Mouse (Mus musculus) c-Kit-negative CD71-positive TER-119-positive erythroid progenitor cells, embryonic 14.5 days (primary cell): ENCODE results near the gene Zfp69.

ENCODE experiments used
- DNase-seq: peaks from one replicate; pipeline ENCODE4 v3.0.0-alpha.2; 2013; ENCODE audit warnings: low read depth, low spot score

The Zfp69 gene

DNA sequence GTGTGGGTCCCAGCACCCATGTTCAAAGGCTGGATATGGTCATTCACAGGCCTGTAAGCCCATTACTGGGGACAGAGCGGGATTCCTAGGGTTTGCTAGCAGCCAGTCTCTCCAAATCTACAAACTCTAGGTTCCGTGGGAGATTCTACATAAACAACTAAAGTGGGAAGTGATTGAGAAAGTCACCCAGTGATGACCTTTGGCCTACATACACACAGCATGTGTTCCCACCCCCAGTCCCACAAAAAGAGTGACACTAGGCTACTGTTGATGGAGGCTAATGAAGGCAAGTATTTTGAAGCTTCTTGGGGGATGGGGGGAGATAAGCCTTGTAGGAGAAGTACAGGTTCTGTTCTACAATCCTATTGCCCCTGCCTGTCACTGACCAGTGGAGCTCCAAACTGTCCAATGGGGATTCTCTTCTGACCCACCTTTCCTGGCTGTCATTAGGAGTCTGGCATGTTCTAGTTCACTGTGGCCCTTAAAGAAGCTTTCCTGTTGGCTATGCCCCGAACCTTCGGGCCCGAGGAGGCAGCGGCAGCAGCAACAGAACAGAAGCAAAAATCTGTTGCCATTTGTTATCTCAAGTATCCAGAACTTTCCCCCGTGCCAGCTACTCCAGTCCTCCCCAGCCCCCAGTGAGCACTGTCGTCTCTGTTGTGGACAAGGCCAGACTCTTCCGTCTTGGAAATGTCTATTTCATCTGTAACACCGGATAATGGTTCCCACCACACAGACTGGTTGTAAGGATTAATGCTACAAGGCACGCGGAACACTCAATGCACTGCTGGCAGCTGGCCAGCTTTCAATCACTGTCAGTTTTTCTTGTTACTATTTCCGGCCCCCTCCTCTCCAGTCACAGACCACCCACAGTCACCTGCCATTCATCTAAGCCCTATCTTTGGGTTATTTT, 66.0 kb downstream of the Zfp69 start:
- no peak for DNase-seq

DNA sequence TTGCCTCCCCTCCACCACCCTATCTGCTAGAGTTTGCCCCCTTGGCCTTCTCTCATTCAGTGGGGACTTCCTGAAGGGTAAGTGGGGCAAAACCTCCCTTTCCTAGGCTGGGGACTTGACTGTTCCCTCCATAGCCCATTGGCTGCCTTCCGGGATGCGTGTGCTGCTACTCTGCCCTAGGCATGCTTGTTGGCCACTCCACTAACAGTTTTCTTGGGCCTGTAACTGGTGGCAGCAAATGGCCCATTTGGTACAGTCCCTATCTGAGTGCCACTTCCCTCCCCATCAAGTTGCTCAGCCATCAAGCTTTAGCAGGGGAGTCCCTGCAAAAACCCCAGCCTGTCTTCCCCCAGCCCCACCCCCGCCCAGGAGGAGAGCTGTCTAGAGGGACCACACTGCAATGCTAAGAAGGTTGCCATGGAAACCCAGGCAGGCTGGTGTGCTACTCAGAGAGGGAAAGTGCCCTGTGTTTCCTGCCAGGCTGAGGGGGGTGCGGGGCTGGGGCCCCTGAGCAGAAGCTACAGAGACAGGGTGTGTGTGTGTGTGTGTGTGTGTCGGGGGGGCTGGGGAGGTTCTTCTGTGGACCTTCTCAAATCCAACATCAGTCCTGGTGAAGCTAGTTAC, 69.4 kb downstream of the Zfp69 start:
- DNase-seq, result no peak

DNA sequence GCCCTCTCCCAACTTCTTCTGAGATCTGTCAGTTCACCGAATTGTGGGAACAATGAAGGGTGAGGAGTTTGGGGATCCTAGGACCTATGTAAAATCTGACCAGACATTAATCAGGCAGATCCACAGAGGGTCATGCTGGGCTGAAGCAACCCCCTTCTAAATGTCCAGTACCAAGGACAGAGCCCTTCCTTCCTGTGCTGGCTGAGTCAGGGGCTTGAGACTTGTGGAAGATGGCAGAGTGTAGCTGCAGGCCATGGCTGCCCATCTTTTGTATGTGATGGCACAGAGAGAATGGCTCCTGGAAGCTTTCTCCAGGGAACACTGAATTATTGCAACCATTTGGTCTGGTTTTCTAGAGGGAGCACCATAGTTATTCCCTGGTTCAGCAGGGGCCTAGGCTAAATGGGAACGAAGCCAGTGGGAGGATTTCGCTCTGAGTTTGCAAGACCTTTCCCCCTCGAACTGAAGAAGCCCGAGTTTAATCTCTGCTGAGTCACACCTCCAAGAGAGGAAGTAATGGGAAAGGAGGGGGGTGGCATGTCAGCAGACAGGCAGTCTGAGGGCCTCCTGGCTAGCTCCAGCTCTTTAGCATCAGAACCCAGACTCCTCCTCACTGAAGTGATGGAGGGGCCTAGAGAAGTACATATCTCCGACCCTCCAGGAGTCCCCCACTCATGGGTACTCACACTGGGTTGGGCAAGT, 70.6 kb downstream of the Zfp69 start:
- no peak for DNase-seq
